Mouse (Mus musculus) myocyte (in vitro differentiated cells): ENCODE data around the gene Gon7. TPM values are rescaled to one million over a fixed set of nuclear protein-coding genes. Genes with fewer than 3 reads are reported as not detected.

Experiments
- H3K27me3 ChIP-seq: one replicate; pipeline ENCODE4 v1.6.1; 2011; ENCODE audit not compliant: control insufficient read depth, insufficient read depth, insufficient read length
- H3K36me3 ChIP-seq: one replicate; pipeline ENCODE4 v1.6.1; 2011; ENCODE audit not compliant: control insufficient read depth, insufficient read depth
- H3K4me2 ChIP-seq: one replicate; pipeline ENCODE4 v1.6.1; 2011; ENCODE audit warnings: low read depth, control low read depth
- H3K4me3 ChIP-seq: one replicate; pipeline ENCODE4 v1.5.1; 2011; ENCODE audit warnings: mild to moderate bottlenecking, control low read depth, moderate library complexity
- H3K79me2 ChIP-seq: one replicate; pipeline ENCODE4 v1.6.1; 2011; ENCODE audit not compliant: control insufficient read depth, insufficient read depth
- H3ac ChIP-seq: one replicate; pipeline ENCODE4 v1.6.1; 2011; ENCODE audit not compliant: control insufficient read depth, insufficient read length
- CEBPB ChIP-seq: IDR thresholded peaks from 2 replicates; pipeline ENCODE4 v1.6.1; 2011; ENCODE audit warnings: mild to moderate bottlenecking, moderate library complexity; ENCODE audit not compliant: poor library complexity, insufficient read depth, severe bottlenecking
- E2F4 ChIP-seq: IDR thresholded peaks from one replicate; pipeline ENCODE4 v1.6.1; 2011; ENCODE audit warnings: mild to moderate bottlenecking, control low read depth, moderate library complexity; ENCODE audit not compliant: insufficient read depth
- MAX ChIP-seq: IDR thresholded peaks from one replicate; pipeline ENCODE4 v1.6.1; 2011; ENCODE audit warnings: low read depth, mild to moderate bottlenecking, control low read depth
- MYOD1 ChIP-seq, 3 experiments: IDR thresholded peaks; one replicate each; pipeline ENCODE4 v1.6.1; 2011; ENCODE audit warnings: control low read depth in 2 of 3, low read depth in 2 of 3, mild to moderate bottlenecking in 2 of 3, moderate library complexity in 1 of 3; ENCODE audit not compliant: insufficient read length in 2 of 3, control insufficient read depth in 1 of 3
- MYOG ChIP-seq, 3 experiments: IDR thresholded peaks; one replicate each; pipeline ENCODE4 v1.6.1; 2011; ENCODE audit warnings: control low read depth in 2 of 3, low read depth in 2 of 3, mild to moderate bottlenecking in 2 of 3; ENCODE audit not compliant: insufficient read length in 2 of 3, control insufficient read depth in 1 of 3, insufficient read depth in 1 of 3
- POLR2A ChIP-seq: IDR thresholded peaks from one replicate; pipeline ENCODE4 v1.6.1; 2011; ENCODE audit warnings: low read depth, mild to moderate bottlenecking, control low read depth, moderate library complexity; ENCODE audit not compliant: insufficient read length
- POLR2AphosphoS2 ChIP-seq: IDR thresholded peaks from one replicate; pipeline ENCODE4 v1.6.1; 2011; ENCODE audit warnings: low read depth, control low read depth; ENCODE audit not compliant: insufficient read length
- REST ChIP-seq: IDR thresholded peaks from one replicate; pipeline ENCODE4 v1.6.1; 2011; ENCODE audit warnings: mild to moderate bottlenecking, control low read depth, moderate library complexity; ENCODE audit not compliant: insufficient read depth, insufficient read length
- SRF ChIP-seq: IDR thresholded peaks from one replicate; pipeline ENCODE4 v1.6.1; 2011; ENCODE audit warnings: low read depth; ENCODE audit not compliant: control insufficient read depth, insufficient read length
- TCF12 ChIP-seq: IDR thresholded peaks from one replicate; pipeline ENCODE4 v1.6.1; 2011; ENCODE audit warnings: mild to moderate bottlenecking, control low read depth; ENCODE audit not compliant: poor library complexity, insufficient read depth, severe bottlenecking
- TCF3 ChIP-seq: IDR thresholded peaks from one replicate; pipeline ENCODE4 v1.6.1; 2011; ENCODE audit warnings: low read depth, control low read depth; ENCODE audit not compliant: insufficient read length
- USF1 ChIP-seq: IDR thresholded peaks from one replicate; pipeline ENCODE4 v1.6.1; 2011; ENCODE audit warnings: low read depth, mild to moderate bottlenecking, control low read depth, moderate library complexity
- polyA plus RNA-seq: library from polyadenylated mRNA; unstranded; fragments of >200 nt; fragmentation: generic; extraction: Trizol; gene quantifications from one replicate; pipeline ENCODE4 v1.2.1, GENCODE M21; 2012; ENCODE audit warnings: missing spikeins

Gene Gon7
- polyA plus RNA-seq = 9.7 TPM

GRCm38 (mm10) chr12:102757689-102758402, at the start of gene Gon7, which contains the start of the genes Gm28051 and Ubr7:
Gon7 (minus strand) TSS chr12:102757803.
Gm28051 (minus strand) TSS chr12:102757765.
Ubr7 (plus strand) TSS chr12:102757967.
- TF ChIP-seq SRF (no peak), REST (no peak), POLR2AphosphoS2 (peak; percentile 62), USF1 (no peak), TCF12 (no peak), POLR2A (peak; percentile 63), CEBPB (no peak), E2F4 (no peak), MYOG (IDR thresholded peaks at IDR 0.05; ENCODE audit: control insufficient read depth in 1 of 3, insufficient read depth in 1 of 3, insufficient read length in 2 of 3, low read depth in 2 of 3) (peak in 1 of 3 experiments; percentile 2), TCF3 (no peak), MYOD1 (IDR thresholded peaks at IDR 0.05; ENCODE audit: control insufficient read depth in 1 of 3, insufficient read length in 2 of 3, low read depth in 2 of 3) (peak in 1 of 3 experiments; percentile 37), MAX (no peak)

GRCm38 (mm10) chr12:102799528-102799927, 41.9 kb upstream of the Gon7 start:
- H3K36me3 ChIP-seq = peaks cover 20% of the 10 kb centered on the region
- H3K79me2 ChIP-seq = no peaks in the 10 kb centered on the region
- no peak overlapping the region for H3ac ChIP-seq
- H3K27me3 ChIP-seq = no peaks in the 10 kb centered on the region
- H3K4me2 ChIP-seq = no peak overlapping the region
- no peak for TF ChIP-seq MAX
- no peak for TF ChIP-seq CEBPB
- no peak for TF ChIP-seq SRF
- no peak for TF ChIP-seq TCF3
- no peak for TF ChIP-seq POLR2AphosphoS2
- no peak for TF ChIP-seq POLR2A
- TF ChIP-seq MYOD1 (IDR thresholded peaks at IDR 0.05; ENCODE audit: control insufficient read depth in 1 of 3, insufficient read length in 2 of 3, low read depth in 2 of 3) = no peak
- TF ChIP-seq MYOG (IDR thresholded peaks at IDR 0.05; ENCODE audit: control insufficient read depth in 1 of 3, insufficient read depth in 1 of 3, insufficient read length in 2 of 3, low read depth in 2 of 3) = no peak
- TF ChIP-seq USF1 = no peak
- TF ChIP-seq E2F4 = no peak
- no peak for TF ChIP-seq TCF12
- no peak for TF ChIP-seq REST
- H3K4me3 ChIP-seq = no peak overlapping the region

More at GRCm38 (mm10) chr12:102757689-102758402, at the start of gene Gon7, which contains the start of the genes Gm28051 and Ubr7:
- H3ac ChIP-seq = peak within 1 kb of the TSS; percentile 79
- peaks cover 65% of the 10 kb centered on the region for H3K79me2 ChIP-seq
- peak within 1 kb of the TSS; percentile 85 for H3K4me3 ChIP-seq
- H3K36me3 ChIP-seq = no peaks in the 10 kb centered on the region
- peak within 1 kb of the TSS; percentile 100 for H3K4me2 ChIP-seq
- no peaks in the 10 kb centered on the region for H3K27me3 ChIP-seq

DNA sequence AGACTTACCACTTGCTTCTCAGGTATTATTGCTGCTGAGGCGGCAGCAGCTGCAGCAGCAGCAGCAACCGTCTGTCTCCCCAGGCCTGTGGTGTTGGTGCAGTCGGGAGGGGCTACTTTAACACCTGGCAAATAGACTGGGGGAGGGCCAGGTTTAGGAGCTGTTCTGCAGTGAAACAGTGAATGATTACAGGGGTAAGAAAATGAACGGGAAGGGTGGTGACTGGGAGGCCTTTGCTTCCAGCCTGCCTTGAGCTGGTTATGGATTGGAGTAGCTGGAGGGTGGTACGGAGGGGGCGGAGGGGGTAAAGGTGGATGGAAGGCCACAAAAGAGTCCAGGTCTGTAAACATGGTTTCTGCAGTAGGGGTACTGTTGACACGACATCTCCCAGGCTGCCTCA, 30.3 kb upstream of the Gon7 start:
- TF ChIP-seq E2F4 (no peak), POLR2AphosphoS2 (no peak), CEBPB (no peak), TCF12 (no peak), MYOG (IDR thresholded peaks at IDR 0.05; ENCODE audit: control insufficient read depth in 1 of 3, insufficient read depth in 1 of 3, insufficient read length in 2 of 3, low read depth in 2 of 3) (no peak), MYOD1 (IDR thresholded peaks at IDR 0.05; ENCODE audit: control insufficient read depth in 1 of 3, insufficient read length in 2 of 3, low read depth in 2 of 3) (no peak), SRF (no peak), TCF3 (no peak), REST (no peak), USF1 (no peak)
- no peak overlapping the region for H3ac ChIP-seq

DNA sequence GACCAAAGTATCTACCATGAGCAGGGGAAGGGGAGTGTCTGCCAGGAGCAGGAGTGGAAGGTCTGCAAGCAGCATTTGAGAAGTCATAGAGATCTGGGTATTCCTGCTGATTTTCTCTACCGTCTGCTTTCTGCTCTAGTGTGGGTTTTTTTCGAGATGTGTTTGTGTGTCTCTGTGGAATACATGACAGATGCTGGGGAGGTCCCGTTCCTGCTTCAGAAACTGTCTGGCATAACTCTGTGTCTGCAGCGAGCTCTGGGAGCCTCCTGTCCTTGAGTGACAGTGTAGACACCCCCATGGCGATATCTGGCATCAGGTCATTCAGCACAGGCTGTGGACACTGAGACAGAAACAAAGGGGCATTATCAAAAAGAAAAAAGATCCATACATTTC, 28.0 kb upstream of the Gon7 start:
- H3K79me2 ChIP-seq = no peaks in the 10 kb centered on the region
- no peaks in the 10 kb centered on the region for H3K27me3 ChIP-seq
- TF ChIP-seq E2F4 (no peak), MYOG (IDR thresholded peaks at IDR 0.05; ENCODE audit: control insufficient read depth in 1 of 3, insufficient read depth in 1 of 3, insufficient read length in 2 of 3, low read depth in 2 of 3) (no peak), MAX (no peak), TCF12 (no peak), SRF (no peak), POLR2A (no peak), TCF3 (no peak)
- H3K36me3 ChIP-seq = peaks cover 29% of the 10 kb centered on the region
- H3ac ChIP-seq = no peak overlapping the region
- H3K4me3 ChIP-seq = no peak overlapping the region
- no peak overlapping the region for H3K4me2 ChIP-seq

More for the DNA sequence above, 30.3 kb upstream of the Gon7 start:
- Histone ChIP-seq H3K79me2 (no peaks in the 10 kb centered on the region), H3K27me3 (no peaks in the 10 kb centered on the region), H3K4me3 (no peak overlapping the region), H3K36me3 (peaks cover 32% of the 10 kb centered on the region), H3K4me2 (no peak overlapping the region)
